Mouse (Mus musculus) hindbrain, postnatal 0 days (tissue): ENCODE measurements around the gene Ensa. TPM values are rescaled to one million over a fixed set of nuclear protein-coding genes. Genes with fewer than 3 reads are reported as not detected.
A peak's percentile ranks its signal among the peaks of the same experiment; 100 is the strongest.

Experiments used
- ATAC-seq: fragments of 200-750 bp; cut with Nextera tagmentation; 2 replicates; pipeline ENCODE4 v1.8.0; 2017; ENCODE audit warnings: mild to moderate bottlenecking, moderate TSS enrichment, moderate library complexity
- DNase-seq: peaks from one replicate; pipeline ENCODE4 v3.0.0-alpha.2; 2015; ENCODE audit warnings: low spot score
- H3K27ac ChIP-seq: fragments of 300-500 bp; sonication (generic); 2 replicates; pipeline ENCODE4 v1.5.1; 2014; ENCODE audit warnings: mild to moderate bottlenecking
- H3K27me3 ChIP-seq: fragments of 300-500 bp; sonication (generic); 2 replicates; pipeline ENCODE4 v1.6.1; 2014; ENCODE audit warnings: low read length, mixed read lengths; ENCODE audit not compliant: insufficient read depth
- H3K36me3 ChIP-seq: fragments of 300-500 bp; sonication (generic); 2 replicates; pipeline ENCODE4 v1.6.1; 2014; ENCODE audit warnings: low read length, mixed read lengths; ENCODE audit not compliant: insufficient read depth
- H3K4me1 ChIP-seq: fragments of 300-500 bp; sonication (generic); 2 replicates; pipeline ENCODE4 v1.6.1; 2014; ENCODE audit warnings: antibody characterized with exemption, low read length, mixed read lengths; ENCODE audit not compliant: insufficient read depth
- H3K4me2 ChIP-seq: fragments of 300-500 bp; sonication (generic); 2 replicates; pipeline ENCODE4 v1.6.1; 2014; ENCODE audit warnings: low read depth, mild to moderate bottlenecking, low read length, moderate library complexity, mixed read lengths
- H3K4me3 ChIP-seq: fragments of 300-500 bp; sonication (generic); 2 replicates; pipeline ENCODE4 v1.5.1; 2014; ENCODE audit warnings: low read length
- H3K9ac ChIP-seq: fragments of 300-500 bp; sonication (generic); replicated peaks from 2 replicates; pipeline ENCODE4 v1.6.1; 2014; ENCODE audit warnings: mild to moderate bottlenecking, low read length, moderate library complexity, mixed read lengths
- H3K9me3 ChIP-seq: fragments of 300-500 bp; sonication (generic); 2 replicates; pipeline ENCODE4 v1.6.1; 2016; ENCODE audit warnings: low read length, mixed read lengths
- CTCF ChIP-seq: IDR thresholded peaks from 2 replicates; pipeline ENCODE4 v1.5.1; 2016; ENCODE audit warnings: antibody characterized with exemption, control low read depth, low read depth
- WGBS: fragments of 180-500 bp; shearing (Covaris S2); extraction: QIAGEN DNeasy Blood & Tissue Kit; methylation state at CpG from one replicate; pipeline ENCODE4 v1.1.7; 2014; 5-methylcytosine and 5-hydroxymethylcytosine counted together
- polyA plus RNA-seq: library from polyadenylated mRNA; unstranded; fragments of >200 nt; fragmentation: Nextera tagmentation; extraction: Ambion mirVana; gene quantifications from 2 replicates; pipeline ENCODE4 v1.2.1, GENCODE M21; 2015
- total RNA-seq: library from RNA; depleted of rRNA; stranded (reverse); fragments of >200 nt; gene quantifications from 2 replicates; pipeline ENCODE4 v1.2.3, GENCODE M21; 2014

The Ensa gene
- total and polyA plus RNA-seq, 2 experiments from 2014 or later, result 84.3 to 139 TPM

- Histone ChIP-seq H3K27ac (no peak overlapping the region), H3K4me2 (no peak overlapping the region), H3K4me1 (0 out of 2 replicates have a peak, but pooled peaks cover 10% of the 10 kb centered on the region), H3K9me3 (no peaks in the 10 kb centered on the region), H3K9ac (no peak overlapping the region), H3K27me3 (no peaks in the 10 kb centered on the region), H3K4me3 (no peak overlapping the region), H3K36me3 (no peaks in the 10 kb centered on the region; the same call in 1 of the 2 replicates)
- ATAC-seq, result no peak
- TF ChIP-seq CTCF, result no peak
- DNase-seq, result no peak
- WGBS, result 89% methylated on average over 3 of the region's 3 CpGs
Observed at GRCm38 (mm10) chr3:95657108-95657507, 32.3 kb downstream of the Ensa start.

GRCm38 (mm10) chr3:95657711-95658110, 32.9 kb downstream of the Ensa start:
- Histone ChIP-seq H3K9ac (no peak overlapping the region; the same call in 1 of the 2 replicates), H3K4me3 (0 out of 2 replicates have a peak overlapping the region, but pooled peaks have one; percentile 79), H3K27ac (peak overlapping the region; percentile 99; the same call in 1 of the 2 replicates), H3K4me2 (peak overlapping the region; percentile 97), H3K27me3 (no peaks in the 10 kb centered on the region), H3K36me3 (no peaks in the 10 kb centered on the region; the same call in 1 of the 2 replicates), H3K9me3 (no peaks in the 10 kb centered on the region), H3K4me1 (peaks cover 16% of the 10 kb centered on the region; the same call in 1 of the 2 replicates)
- no peak for TF ChIP-seq CTCF
- 85% methylated on average over 3 of the region's 3 CpGs for WGBS
- DNase-seq (no peak), ATAC-seq (no peak)

GRCm38 (mm10) chr3:95658236-95658867, 33.6 kb downstream of the Ensa start, which contains the start of gene Mcl1:
TSS of gene Mcl1 (plus strand) at chr3:95658788.
- Histone ChIP-seq H3K9me3 (no peaks in the 10 kb centered on the region), H3K27ac (peak within 1 kb of the TSS; percentile 99), H3K9ac (peak within 1 kb of the TSS; percentile 99), H3K4me1 (peaks cover 17% of the 10 kb centered on the region; the same call in 1 of the 2 replicates), H3K4me2 (peak within 1 kb of the TSS; percentile 97), H3K36me3 (no peaks in the 10 kb centered on the region; the same call in 1 of the 2 replicates), H3K27me3 (no peaks in the 10 kb centered on the region), H3K4me3 (peak within 1 kb of the TSS; percentile 79)
- peak; percentile 17; the same call in 1 of the 2 replicates for TF ChIP-seq CTCF
- under 1% methylated on average over 41 of the region's 43 CpGs for WGBS
- peak; percentile 97 for DNase-seq
- peak; percentile 97 for ATAC-seq

- Histone ChIP-seq H3K27me3 (no peaks in the 10 kb centered on the region), H3K4me2 (peak overlapping the region; percentile 97), H3K27ac (peak overlapping the region; percentile 99), H3K4me3 (peak overlapping the region; percentile 79), H3K4me1 (peaks cover 17% of the 10 kb centered on the region; the same call in 1 of the 2 replicates), H3K36me3 (no peaks in the 10 kb centered on the region; the same call in 1 of the 2 replicates), H3K9ac (peak overlapping the region; percentile 99), H3K9me3 (no peaks in the 10 kb centered on the region)
- peak; percentile 78 for ATAC-seq
- peak; percentile 83 for DNase-seq
- WGBS, result under 1% methylated on average over 106 of the region's 113 CpGs
- no peak for TF ChIP-seq CTCF
Observed at GRCm38 (mm10) chr3:95658868-95659712, 34.3 kb downstream of the Ensa start.

GRCm38 (mm10) chr3:95659948-95660347, 35.2 kb downstream of the Ensa start:
- DNase-seq (no peak), ATAC-seq (no peak)
- H3K36me3 ChIP-seq, result no peaks in the 10 kb centered on the region; the same call in 1 of the 2 replicates
- peak overlapping the region; percentile 99 for H3K27ac ChIP-seq
- no peak for TF ChIP-seq CTCF
- 1% methylated on average over 8 of the region's 8 CpGs for WGBS
- no peaks in the 10 kb centered on the region for H3K9me3 ChIP-seq
- H3K27me3 ChIP-seq, result no peaks in the 10 kb centered on the region
- peak overlapping the region; percentile 99 for H3K9ac ChIP-seq
- H3K4me3 ChIP-seq, result peak overlapping the region; percentile 79
- peaks cover 17% of the 10 kb centered on the region; the same call in 1 of the 2 replicates for H3K4me1 ChIP-seq
- peak overlapping the region; percentile 97 for H3K4me2 ChIP-seq

- no peak for TF ChIP-seq CTCF
- H3K27ac ChIP-seq, result 0 out of 2 replicates have a peak overlapping the region, but pooled peaks have one; percentile 99
- peak overlapping the region; percentile 79 for H3K4me3 ChIP-seq
- DNase-seq (no peak), ATAC-seq (no peak)
- no peaks in the 10 kb centered on the region; the same call in 1 of the 2 replicates for H3K36me3 ChIP-seq
- WGBS, result 47% methylated on average over 2 of the region's 2 CpGs
- no peaks in the 10 kb centered on the region for H3K9me3 ChIP-seq
- no peaks in the 10 kb centered on the region for H3K27me3 ChIP-seq
- peak overlapping the region; percentile 99; the same call in 1 of the 2 replicates for H3K9ac ChIP-seq
- peak overlapping the region; percentile 97 for H3K4me2 ChIP-seq
- peaks cover 17% of the 10 kb centered on the region; the same call in 1 of the 2 replicates for H3K4me1 ChIP-seq
Observed at GRCm38 (mm10) chr3:95660788-95661478, 36.1 kb downstream of the Ensa start.
